Mouse (Mus musculus) liver, postnatal 0 days (tissue): ENCODE measurements around the gene Gm2075.
"Not testable (repeated sequence)": the region's sequence is repeated elsewhere in the genome, so short reads cannot be mapped to it uniquely, and the experiment has no call there.

Experiments
- CTCF ChIP-seq: sonication (generic); IDR thresholded peaks from 2 replicates; pipeline ENCODE4 v1.5.1; 2016; ENCODE audit warnings: antibody characterized with exemption, low read depth
- EP300 ChIP-seq: IDR thresholded peaks from 2 replicates; pipeline ENCODE4 v1.6.1; 2016; ENCODE audit warnings: antibody characterized with exemption, low read depth, mild to moderate bottlenecking

DNA sequence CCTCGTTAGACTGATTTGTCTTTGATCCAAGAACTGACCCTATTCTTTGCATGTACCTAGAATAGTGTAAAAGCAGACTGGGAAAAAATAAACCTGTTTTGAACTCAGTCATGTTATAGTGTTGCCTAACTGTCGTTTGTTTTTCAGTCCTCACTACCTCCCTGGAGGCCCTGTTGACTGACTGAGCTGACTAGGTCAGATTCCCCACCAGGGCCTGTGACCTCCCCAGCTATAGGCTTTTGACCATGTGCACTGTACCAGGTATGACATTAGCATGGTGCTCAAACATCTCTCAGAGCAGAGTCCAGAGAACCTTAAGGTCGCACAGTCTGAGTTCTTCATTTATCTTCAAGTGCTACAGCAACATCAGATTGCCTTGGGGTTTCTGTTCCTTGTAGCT, 7.5 kb upstream of the Gm2075 start:
- not testable (repeated sequence) for TF ChIP-seq CTCF, EP300
